Mouse (Mus musculus): ENCODE results near the gene Nat8f2.

DNA sequence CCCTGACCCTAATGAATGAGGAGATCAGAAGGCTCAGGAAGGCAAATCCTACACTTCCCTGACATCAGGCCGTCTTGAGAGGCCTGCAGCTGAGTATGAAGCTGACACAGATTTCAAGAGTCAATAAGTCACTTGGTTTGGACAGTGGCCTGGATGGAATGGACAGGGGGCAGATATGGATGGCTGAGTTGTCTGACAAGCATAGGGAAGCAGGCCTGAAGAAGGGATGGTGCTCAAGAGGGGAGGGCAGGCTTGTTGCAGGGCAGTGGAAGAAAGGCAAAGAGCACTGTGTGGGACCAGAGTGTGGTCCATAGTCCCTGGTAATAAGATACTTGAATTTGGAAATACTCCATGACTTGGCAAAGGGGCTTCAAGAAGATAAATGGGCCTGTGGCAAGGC, 39.5 kb downstream of the Nat8f2 start:
- no peak for TF ChIP-seq POLR2A (IDR thresholded peaks at IDR 0.05; ENCODE audit: control insufficient read depth, low read depth, low read length)
- no peak for TF ChIP-seq CTCF (IDR thresholded peaks at IDR 0.05; ENCODE audit: control insufficient read depth, insufficient read depth, insufficient replicate concordance, low read depth, low read length)
